Mouse (Mus musculus): ENCODE measurements at regions not wholly inside any gene's neighbourhood (a gene's known extent, or its start where the extent isn't known, plus 50 kb on each side); places are given as distances from the start of the nearest gene placed in this dataset.
A peak's percentile ranks its signal among the peaks of the same experiment; 100 is the strongest.

DNA sequence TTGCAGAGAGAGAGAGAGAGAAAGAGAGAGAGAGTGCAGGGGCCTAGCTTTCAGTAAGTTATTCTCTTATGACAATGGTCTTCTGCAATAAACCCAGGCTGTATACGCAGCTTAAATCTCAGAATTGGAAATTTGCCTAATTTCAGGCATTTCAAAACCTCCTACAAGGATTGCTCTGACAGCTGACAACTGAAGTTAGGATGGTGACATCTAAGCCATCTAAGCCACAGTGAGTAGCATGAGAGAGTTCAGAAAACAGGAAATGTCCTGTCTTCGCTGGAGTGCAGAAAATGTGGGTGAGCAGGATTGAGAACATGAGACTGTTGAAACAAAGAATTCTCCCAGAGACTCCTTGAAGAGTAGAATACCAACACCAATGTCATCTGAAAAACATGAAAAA, 56.8 kb downstream of the Fam110c start:
- DNase-seq: no peak

DNA sequence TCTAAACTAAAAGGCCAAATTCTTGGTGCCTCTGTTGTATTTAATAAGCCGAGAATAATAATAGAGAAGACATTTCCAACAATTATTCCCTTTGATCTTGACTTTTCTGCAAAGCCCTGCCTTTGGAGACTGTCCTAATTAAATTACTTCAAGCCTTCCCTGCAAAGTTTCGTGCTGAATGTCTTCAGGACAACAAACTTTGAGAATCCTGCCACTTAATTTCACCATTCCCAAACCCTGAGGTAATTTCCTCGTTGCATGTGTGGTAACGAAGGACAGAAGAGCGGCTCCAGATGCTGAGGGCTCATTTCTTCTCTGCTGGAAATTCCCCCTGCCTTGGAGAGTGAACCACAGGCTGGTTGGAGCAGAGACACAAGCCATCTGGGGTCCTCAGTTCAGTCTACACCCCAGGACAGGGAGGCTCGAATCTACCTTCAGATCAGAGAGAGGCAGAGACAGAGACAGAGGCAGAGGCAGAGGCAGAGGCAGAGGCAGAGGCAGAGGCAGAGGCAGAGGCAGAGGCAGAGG, 60.9 kb downstream of the Fam110c start:
- DNase-seq: no peak

GRCm38 (mm10) chr12:31136364-31136763, 62.7 kb downstream of the Fam110c start:
- no peak for DNase-seq

DNA sequence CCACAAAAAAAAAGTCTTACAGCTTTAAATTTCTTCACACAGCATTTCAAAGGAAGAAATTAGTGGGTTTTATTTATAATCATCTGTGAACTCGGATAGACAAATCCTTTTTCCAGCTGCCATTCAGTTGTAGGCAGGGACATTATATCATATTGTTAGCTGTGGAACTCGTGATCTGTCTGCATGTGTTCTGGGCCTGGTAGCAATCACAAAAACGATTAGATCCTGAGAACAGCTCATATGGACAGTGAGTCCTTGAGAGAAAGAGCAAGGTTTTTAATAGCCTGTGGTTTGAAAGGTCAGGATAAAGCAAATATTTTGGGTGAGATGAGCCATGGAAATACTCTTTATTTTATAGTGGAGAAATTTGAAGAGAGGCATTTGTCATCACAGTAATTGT, 63.2 kb downstream of the Fam110c start:
- DNase-seq: no peak

- DNase-seq: no peak
Observed at GRCm38 (mm10) chr12:31137431-31137830, 63.8 kb downstream of the Fam110c start.

DNA sequence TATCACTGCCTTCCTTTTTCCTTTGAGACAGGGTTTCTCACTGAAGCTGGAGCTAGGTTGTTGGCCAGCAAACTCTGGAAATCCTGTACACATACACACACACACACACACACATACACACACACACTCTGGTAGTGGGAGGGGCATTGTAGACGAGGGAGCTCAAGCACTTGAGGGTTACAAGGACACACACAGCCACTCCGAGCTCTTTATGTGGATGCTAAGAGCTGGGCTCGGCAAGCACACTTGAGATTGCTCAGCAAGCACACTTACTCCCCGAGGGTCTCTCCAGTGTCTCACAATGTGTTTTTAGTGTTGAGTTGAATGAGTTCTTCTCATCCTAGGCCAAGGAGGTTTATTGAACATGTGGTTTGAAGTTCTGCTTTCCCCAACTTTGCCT, 66.2 kb downstream of the Fam110c start:
- no peak for DNase-seq

DNA sequence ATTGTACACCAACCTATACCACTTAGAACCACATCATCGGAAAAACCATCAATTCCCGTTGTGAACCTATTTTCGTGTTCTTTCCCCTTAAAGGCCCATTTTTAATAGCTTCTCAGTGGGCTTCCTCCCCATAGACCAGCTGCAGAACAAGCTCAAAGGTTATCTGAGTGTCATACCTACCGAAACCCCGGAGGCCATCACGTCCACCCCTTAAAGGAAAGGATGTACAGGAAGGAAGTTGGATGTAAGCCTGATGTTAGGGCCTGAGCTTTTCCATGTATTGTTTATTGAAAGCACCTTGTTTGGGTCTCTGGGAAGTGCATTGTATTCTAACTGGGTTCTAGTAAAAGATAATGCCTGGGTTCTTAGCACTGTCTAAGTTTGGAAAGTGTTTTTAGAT, 69.6 kb downstream of the Fam110c start:
- DNase-seq: no peak

- DNase-seq: no peak
Observed at GRCm38 (mm10) chr12:31145032-31145781, 71.5 kb downstream of the Fam110c start.

DNA sequence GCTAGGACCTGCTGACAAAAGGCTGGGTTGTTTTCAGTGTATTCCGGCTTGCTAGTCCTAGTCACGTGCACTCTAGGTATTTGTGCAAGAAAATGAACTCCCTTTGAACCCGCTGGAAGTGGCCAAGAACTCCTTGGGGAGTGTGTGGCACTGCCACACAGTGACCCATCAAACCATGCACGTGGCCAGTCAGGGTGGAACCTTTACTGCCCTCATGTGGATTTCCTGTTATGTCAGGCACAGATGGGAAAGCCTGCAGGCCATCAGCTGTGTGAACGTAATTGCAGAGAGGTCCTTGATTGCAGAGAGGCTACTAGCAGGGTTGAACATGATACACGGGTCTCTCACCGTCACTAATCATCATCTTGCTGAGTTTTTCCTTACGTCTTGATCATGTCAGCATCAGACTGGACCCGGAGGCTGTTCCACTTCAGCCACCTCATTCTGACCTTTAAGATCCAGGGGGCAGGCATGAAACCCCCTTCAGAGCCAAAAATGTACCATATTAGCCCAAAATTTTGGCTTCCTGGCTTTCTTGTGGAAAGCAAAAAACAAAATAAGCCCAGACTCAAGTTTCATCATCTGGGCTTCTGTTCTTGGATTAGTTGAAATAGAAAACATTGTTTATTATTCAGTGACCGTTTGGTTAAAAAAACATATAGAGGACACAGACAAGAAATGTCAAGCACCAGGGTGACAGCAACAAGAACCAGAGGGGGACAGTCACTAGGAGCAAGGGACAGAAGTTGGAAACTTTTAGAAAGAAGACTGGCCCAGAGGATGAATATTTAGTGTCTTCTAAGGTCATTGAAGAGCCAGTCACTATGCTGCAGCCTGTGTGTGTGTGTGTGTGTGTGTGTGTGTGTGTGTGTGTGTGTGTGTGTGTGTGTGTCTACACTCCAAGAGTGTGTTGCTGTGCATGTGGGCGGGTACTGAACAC, 75.0 kb downstream of the Fam110c start:
- DNase-seq: no peak

DNA sequence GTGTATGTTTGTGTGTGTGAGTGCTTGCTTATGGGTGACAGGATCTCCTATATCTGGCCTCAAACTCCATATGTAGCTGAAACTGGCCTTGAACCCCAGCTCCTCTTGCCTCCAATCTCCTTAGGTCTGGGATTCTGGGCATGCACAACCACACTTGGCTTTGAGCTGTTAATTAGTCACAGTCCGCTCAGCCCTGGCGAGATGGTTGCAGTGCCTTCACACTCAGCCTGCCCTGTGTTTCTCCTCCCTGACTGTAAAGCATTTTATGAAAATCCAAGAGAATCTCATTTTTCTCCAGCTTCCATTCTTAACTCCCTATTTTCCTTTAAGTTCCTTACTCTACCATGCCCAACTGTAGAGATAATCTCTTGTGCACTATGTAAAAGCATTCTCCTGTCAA, 80.1 kb downstream of the Fam110c start:
- DNase-seq: no peak

DNA sequence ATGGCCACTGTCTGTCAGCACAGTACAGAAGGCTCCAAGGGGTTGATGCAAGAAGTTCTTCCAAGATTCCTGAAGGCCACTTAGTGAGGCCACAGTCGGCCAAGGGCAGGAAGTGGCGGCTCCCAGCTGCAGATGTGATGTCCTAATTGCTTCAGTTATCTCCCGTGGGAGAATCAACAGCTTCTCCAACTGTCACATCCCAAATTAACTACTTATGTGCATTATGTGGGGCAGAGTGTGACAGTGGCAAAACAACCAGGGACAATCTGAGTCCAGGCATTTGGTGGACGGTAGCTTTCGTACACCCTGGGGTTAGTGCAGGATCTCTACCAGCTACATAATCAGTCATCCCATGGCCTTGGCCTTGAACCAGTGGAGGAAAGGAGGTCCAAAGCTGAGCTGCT, 80.9 kb downstream of the Fam110c start:
- no peak for DNase-seq

- DNase-seq: no peak
Observed at GRCm38 (mm10) chr12:31156154-31156720, 82.6 kb downstream of the Fam110c start.

- DNase-seq: no peak
Observed at GRCm38 (mm10) chr12:31157453-31157852, 83.1 kb upstream of the Gm6993 start.

DNA sequence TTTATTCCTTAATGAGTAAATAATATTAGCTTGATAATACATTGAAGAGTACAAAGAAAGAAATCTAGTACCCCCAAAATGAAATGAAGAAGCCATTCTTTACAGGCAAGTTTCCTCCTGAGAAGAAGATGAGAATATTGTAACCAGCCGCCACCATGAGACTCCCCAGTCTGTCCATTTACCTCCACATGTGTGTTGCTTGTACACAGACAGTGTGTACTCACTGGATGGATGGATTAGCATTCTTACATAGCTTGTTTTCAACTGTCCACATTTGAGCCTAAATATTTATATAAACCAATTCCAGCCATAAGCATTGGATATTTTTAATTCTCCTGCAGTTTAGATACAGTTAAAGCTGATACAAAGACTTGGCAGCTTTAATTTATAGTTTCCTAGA, 82.7 kb upstream of the Gm6993 start:
- DNase-seq: no peak

- no peak for DNase-seq
Observed at GRCm38 (mm10) chr12:31158885-31159284, 81.7 kb upstream of the Gm6993 start.

GRCm38 (mm10) chr12:31159378-31159777, 81.2 kb upstream of the Gm6993 start:
- no peak for DNase-seq

DNA sequence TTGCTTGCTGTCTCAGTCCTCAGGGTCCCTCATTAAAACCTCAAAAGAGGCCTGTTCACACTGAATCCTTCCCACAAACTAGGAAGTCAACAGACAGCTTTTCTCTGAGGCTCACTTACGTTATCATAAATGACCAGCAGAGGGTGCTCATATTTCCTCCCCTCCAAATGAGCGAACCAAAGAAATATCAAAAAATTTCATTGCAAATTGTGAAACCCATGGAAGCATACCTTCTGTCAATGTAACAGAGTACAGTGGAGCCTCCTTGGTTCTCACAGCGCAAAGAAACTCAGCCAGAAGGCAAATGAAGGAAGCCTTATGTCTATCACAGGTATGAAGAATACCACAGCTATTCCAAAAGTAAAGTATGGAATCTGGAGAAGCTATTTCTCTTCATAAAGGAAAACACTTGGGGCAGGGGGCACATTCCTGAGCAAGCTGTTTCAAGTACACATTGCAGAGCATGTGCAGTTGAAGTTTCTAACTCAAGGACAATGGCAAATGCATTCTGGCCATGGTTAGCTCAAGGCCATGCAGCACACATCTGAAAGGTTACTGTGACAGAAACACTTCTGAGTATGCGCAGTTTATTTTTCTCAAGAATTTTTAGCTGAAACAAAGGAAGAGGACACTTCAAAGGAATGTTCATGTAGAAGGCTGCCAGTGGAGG, 72.2 kb upstream of the Gm6993 start:
- DNase-seq: peak; percentile 64

- DNase-seq: no peak
Observed at GRCm38 (mm10) chr12:31170111-31170510, 70.5 kb upstream of the Gm6993 start.

DNA sequence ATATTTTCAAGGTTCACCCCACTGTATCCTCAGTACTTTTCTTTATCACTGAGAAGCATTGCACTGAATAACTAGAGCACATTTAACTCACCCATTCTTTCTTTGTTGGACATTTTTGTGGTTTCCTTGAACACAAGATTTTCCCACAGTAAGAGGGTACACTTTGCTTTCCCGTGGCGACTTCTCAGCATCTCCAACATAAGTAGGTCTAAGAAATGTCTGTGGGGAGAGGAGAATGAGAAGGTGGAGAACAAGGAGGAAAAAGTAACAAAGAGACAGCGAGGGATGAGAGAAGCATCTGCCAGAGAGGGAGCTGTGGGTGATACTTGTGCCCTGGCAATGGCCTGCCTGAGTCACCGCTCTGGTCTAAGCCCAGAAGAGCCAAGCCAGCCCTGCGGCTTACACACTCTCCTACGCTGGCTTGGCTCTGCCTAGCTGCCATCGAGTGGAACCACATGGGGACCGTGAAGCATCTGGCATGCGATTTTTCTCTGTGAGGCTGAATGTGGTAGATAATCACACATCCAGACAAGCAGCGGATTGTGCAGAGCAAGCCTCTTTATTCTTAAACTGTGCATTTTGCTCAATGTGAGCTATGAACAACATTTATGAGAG, 69.9 kb upstream of the Gm6993 start:
- DNase-seq: peak; percentile 55

DNA sequence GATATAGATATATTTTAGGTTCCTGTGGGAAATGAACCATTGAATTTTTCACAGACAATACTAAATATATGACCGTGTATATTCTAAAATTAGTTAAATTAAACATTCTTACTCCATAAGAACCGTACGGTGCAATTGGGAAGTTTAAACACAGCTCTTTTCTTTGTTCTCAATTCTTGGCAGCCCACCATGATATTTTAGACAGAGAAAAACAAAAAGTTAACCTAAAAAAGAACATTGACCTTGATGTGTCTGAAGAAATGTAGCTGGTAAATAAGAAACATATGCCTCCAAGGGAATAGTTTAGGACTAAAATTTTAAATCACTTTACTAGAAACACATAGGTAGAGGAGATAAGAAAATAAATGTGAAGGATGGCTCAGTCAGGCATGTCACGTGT, 68.6 kb upstream of the Gm6993 start:
- DNase-seq: no peak

- DNase-seq: no peak
Observed at GRCm38 (mm10) chr12:31172451-31173318, 67.9 kb upstream of the Gm6993 start.

Measured in heart, postnatal 4 days (tissue).